Mouse (Mus musculus): ENCODE measurements around the gene Gm20388.

DNA sequence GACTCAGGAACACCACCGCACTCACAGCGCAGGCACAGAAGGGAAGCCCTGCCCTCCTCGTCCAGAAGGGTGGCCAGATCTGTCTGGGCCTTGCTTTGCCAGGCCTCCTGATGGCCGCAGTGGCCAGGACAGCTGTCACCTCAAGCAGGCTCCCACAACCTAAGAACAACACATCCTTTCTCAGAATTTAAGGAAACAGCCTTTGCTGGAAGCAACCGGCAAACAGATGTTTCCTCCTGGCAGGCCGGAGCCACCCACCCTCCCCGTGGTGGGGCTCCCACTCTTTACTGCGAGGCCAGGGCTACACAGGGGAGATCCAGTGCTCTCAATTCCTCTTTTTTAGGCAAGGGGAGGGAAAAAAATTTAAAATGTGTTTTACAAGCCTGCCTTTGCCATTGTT is 2754.6 kb downstream of the Gm20388 start:
- no peak for TF ChIP-seq POLR2A (IDR thresholded peaks at IDR 0.05; ENCODE audit: borderline replicate concordance, extremely low read depth, insufficient read depth, insufficient read length, poor library complexity, severe bottlenecking)
- TF ChIP-seq CTCF (IDR thresholded peaks at IDR 0.05; ENCODE audit: borderline replicate concordance, extremely low read depth, insufficient read depth, insufficient read length): no peak

Data from brain, embryonic 14.5 days (tissue).